Mouse (Mus musculus): Measurements from ENCODE around the gene Auts2. TPM values are rescaled to one million over a fixed set of nuclear protein-coding genes. Genes with fewer than 3 reads are reported as not detected.
A peak's percentile ranks its signal among the peaks of the same experiment; 100 is the strongest.

The Auts2 gene
- polyA plus RNA-seq, 2 experiments, result 38.3 to 50.8 TPM

- Histone ChIP-seq H3K4me3 (replicated peaks; ENCODE audit: low read length) (no peak overlapping the region), H3K27ac (replicated peaks; ENCODE audit: low read depth, low read length) (no peak overlapping the region), H3K9me3 (ENCODE audit: control insufficient read depth, low read length) (no peaks in the 10 kb centered on the region), H3K4me2 (replicated peaks; ENCODE audit: low read depth, low read length, severe bottlenecking) (no peak overlapping the region), H3K9ac (ENCODE audit: low read depth, low read length, severe bottlenecking) (no peak overlapping the region), H3K27me3 (ENCODE audit: control insufficient read depth, insufficient read depth, low read length) (no peaks in the 10 kb centered on the region), H3K4me1 (ENCODE audit: control insufficient read depth, insufficient read depth, low read length) (peaks cover 62% of the 10 kb centered on the region), H3K36me3 (ENCODE audit: control insufficient read depth, insufficient read depth, low read length) (no peaks in the 10 kb centered on the region)
- 74% methylated on average over 4 of the region's 4 CpGs for WGBS
- no peak for DNase-seq (ENCODE audit: low spot score)
- TF ChIP-seq POLR2A (IDR thresholded peaks at IDR 0.05; ENCODE audit: borderline replicate concordance, extremely low read depth, insufficient read depth, insufficient read length), result no peak
- no peak for ATAC-seq (ENCODE audit: low FRiP score, low read depth)
Observed at GRCm38 (mm10) chr5:132335719-132336118, 207.4 kb downstream of the Auts2 start.

- H3K9ac ChIP-seq (ENCODE audit: low read depth, low read length, severe bottlenecking), result no peak overlapping the region
- H3K4me1 ChIP-seq (ENCODE audit: control insufficient read depth, insufficient read depth, low read length), result peaks cover 64% of the 10 kb centered on the region
- TF ChIP-seq POLR2A (IDR thresholded peaks at IDR 0.05; ENCODE audit: borderline replicate concordance, extremely low read depth, insufficient read depth, insufficient read length), result no peak
- no peaks in the 10 kb centered on the region for H3K27me3 ChIP-seq (ENCODE audit: control insufficient read depth, insufficient read depth, low read length)
- no peaks in the 10 kb centered on the region for H3K36me3 ChIP-seq (ENCODE audit: control insufficient read depth, insufficient read depth, low read length)
- no peaks in the 10 kb centered on the region for H3K9me3 ChIP-seq (ENCODE audit: control insufficient read depth, low read length)
- H3K27ac ChIP-seq (replicated peaks; ENCODE audit: low read depth, low read length), result no peak overlapping the region
- no peak overlapping the region for H3K4me3 ChIP-seq (replicated peaks; ENCODE audit: low read length)
- H3K4me2 ChIP-seq (replicated peaks; ENCODE audit: low read depth, low read length, severe bottlenecking), result no peak overlapping the region
- DNase-seq (ENCODE audit: low spot score) (no peak), ATAC-seq (ENCODE audit: low FRiP score, low read depth) (no peak)
- WGBS, result 81% methylated on average over 3 of the region's 3 CpGs
Observed at GRCm38 (mm10) chr5:132334796-132335195, 208.3 kb downstream of the Auts2 start.

GRCm38 (mm10) chr5:132333744-132334143, 209.4 kb downstream of the Auts2 start:
- no peak for ATAC-seq (ENCODE audit: low FRiP score, low read depth)
- no peak for DNase-seq (ENCODE audit: low spot score)

GRCm38 (mm10) chr5:132332521-132332920, 210.6 kb downstream of the Auts2 start:
- no peaks in the 10 kb centered on the region for H3K27me3 ChIP-seq (ENCODE audit: control insufficient read depth, insufficient read depth, low read length)
- no peak for DNase-seq (ENCODE audit: low spot score)
- H3K9me3 ChIP-seq (ENCODE audit: control insufficient read depth, low read length), result no peaks in the 10 kb centered on the region
- TF ChIP-seq POLR2A (IDR thresholded peaks at IDR 0.05; ENCODE audit: borderline replicate concordance, extremely low read depth, insufficient read depth, insufficient read length), result no peak
- 30% methylated on average over 4 of the region's 4 CpGs for WGBS
- peaks cover 56% of the 10 kb centered on the region for H3K4me1 ChIP-seq (ENCODE audit: control insufficient read depth, insufficient read depth, low read length)
- no peak overlapping the region for H3K9ac ChIP-seq (ENCODE audit: low read depth, low read length, severe bottlenecking)
- H3K4me3 ChIP-seq (replicated peaks; ENCODE audit: low read length), result no peak overlapping the region
- no peak overlapping the region for H3K4me2 ChIP-seq (replicated peaks; ENCODE audit: low read depth, low read length, severe bottlenecking)
- ATAC-seq (ENCODE audit: low FRiP score, low read depth), result no peak
- no peak overlapping the region for H3K27ac ChIP-seq (replicated peaks; ENCODE audit: low read depth, low read length)
- no peaks in the 10 kb centered on the region for H3K36me3 ChIP-seq (ENCODE audit: control insufficient read depth, insufficient read depth, low read length)

More at GRCm38 (mm10) chr5:132333744-132334143, 209.4 kb downstream of the Auts2 start:
- 26% methylated on average over 2 of the region's 2 CpGs for WGBS
- H3K27ac ChIP-seq (replicated peaks; ENCODE audit: low read depth, low read length), result no peak overlapping the region
- no peak overlapping the region for H3K4me3 ChIP-seq (replicated peaks; ENCODE audit: low read length)
- no peaks in the 10 kb centered on the region for H3K27me3 ChIP-seq (ENCODE audit: control insufficient read depth, insufficient read depth, low read length)
- H3K4me1 ChIP-seq (ENCODE audit: control insufficient read depth, insufficient read depth, low read length), result peaks cover 64% of the 10 kb centered on the region
- no peak overlapping the region for H3K4me2 ChIP-seq (replicated peaks; ENCODE audit: low read depth, low read length, severe bottlenecking)
- H3K9ac ChIP-seq (ENCODE audit: low read depth, low read length, severe bottlenecking), result no peak overlapping the region
- H3K36me3 ChIP-seq (ENCODE audit: control insufficient read depth, insufficient read depth, low read length), result no peaks in the 10 kb centered on the region
- no peaks in the 10 kb centered on the region for H3K9me3 ChIP-seq (ENCODE audit: control insufficient read depth, low read length)
- no peak for TF ChIP-seq POLR2A (IDR thresholded peaks at IDR 0.05; ENCODE audit: borderline replicate concordance, extremely low read depth, insufficient read depth, insufficient read length)

- 69% methylated on average over 3 of the region's 3 CpGs for WGBS
- peak; percentile 23 for DNase-seq (ENCODE audit: low spot score)
- ATAC-seq (ENCODE audit: low FRiP score, low read depth), result peak; percentile 28; the same call in 1 of the 2 replicates
- no peak overlapping the region for H3K27ac ChIP-seq (replicated peaks; ENCODE audit: low read depth, low read length)
- H3K9me3 ChIP-seq (ENCODE audit: control insufficient read depth, low read length), result no peaks in the 10 kb centered on the region
- H3K27me3 ChIP-seq (ENCODE audit: control insufficient read depth, insufficient read depth, low read length), result no peaks in the 10 kb centered on the region
- no peak for TF ChIP-seq POLR2A (IDR thresholded peaks at IDR 0.05; ENCODE audit: borderline replicate concordance, extremely low read depth, insufficient read depth, insufficient read length)
- H3K4me1 ChIP-seq (ENCODE audit: control insufficient read depth, insufficient read depth, low read length), result peaks cover 45% of the 10 kb centered on the region
- H3K4me2 ChIP-seq (replicated peaks; ENCODE audit: low read depth, low read length, severe bottlenecking), result no peak overlapping the region
- H3K4me3 ChIP-seq (replicated peaks; ENCODE audit: low read length), result no peak overlapping the region
- H3K9ac ChIP-seq (ENCODE audit: low read depth, low read length, severe bottlenecking), result no peak overlapping the region
- H3K36me3 ChIP-seq (ENCODE audit: control insufficient read depth, insufficient read depth, low read length), result no peaks in the 10 kb centered on the region
Observed at GRCm38 (mm10) chr5:132329171-132329936, 213.8 kb downstream of the Auts2 start.

Measured in limb, embryonic 14.5 days (tissue).